ENCODE assay signal across 7 mouse cellular contexts in the genomic region with DNA sequence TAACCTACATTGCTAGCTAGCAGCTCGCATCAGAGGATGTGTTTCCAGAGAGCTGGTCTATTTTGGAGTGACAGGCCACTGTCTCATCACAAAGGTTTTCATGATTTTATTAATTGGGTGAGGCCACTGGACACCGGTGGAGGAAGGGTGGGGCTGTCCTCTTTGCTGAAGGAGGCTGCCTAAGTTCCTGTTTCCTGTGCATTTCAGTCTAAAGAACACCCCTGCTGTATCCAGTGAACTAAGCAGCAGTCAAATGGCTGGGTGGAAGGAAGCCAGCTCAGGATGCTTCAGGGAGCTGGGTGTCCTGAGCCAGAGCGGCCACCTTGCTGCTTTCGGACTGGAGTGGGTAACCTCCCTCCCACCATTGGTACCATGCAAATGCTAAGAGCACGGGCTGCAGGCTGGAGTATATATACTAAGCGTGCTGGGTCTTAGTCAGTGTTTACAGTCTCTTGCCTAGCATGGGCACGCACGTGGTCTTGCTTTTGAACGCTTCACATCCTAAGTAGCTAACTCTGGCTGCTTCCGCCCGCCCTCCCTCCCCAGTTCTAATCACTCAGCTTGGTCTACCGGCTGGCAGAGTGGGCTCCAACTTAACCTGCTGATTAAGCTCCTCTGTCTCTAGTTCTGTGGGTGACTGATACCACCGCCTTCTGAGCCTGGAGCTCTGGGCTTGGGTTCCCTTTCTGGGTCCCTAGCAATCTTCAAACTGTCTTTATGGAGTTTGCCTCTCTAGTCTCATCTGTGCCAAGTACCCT. TPM values are rescaled to one million over a fixed set of nuclear protein-coding genes. Genes with fewer than 3 reads are reported as not detected.
DNase-seq lines count a peak whose midpoint lies in the region; TF ChIP-seq lines count a peak whose summit lies in the region.

No protein-coding gene starts in this region.

- peak overlapping the region; percentile 34; the same call in 1 of the 2 replicates for H3K4me3 ChIP-seq in spleen, adult 2 months (ENCODE audit: extremely low read depth, insufficient read depth, insufficient read length)
- no peak overlapping the region for H3K4me3 ChIP-seq in heart, embryonic 10.5 days
- peak overlapping the region; percentile 88 for H3K4me3 ChIP-seq in megakaryocyte, embryonic 14.5 days (replicated peaks)

- H3K36me3 ChIP-seq in spleen, adult 2 months (ENCODE audit: control insufficient read depth, insufficient read depth, low read length) = peaks cover 9% of the 10 kb centered on the region
- 0 out of 2 replicates have a peak, but pooled peaks cover 4% of the 10 kb centered on the region for H3K36me3 ChIP-seq in heart, embryonic 10.5 days
- peaks cover 21% of the 10 kb centered on the region for H3K36me3 ChIP-seq in megakaryocyte, embryonic 14.5 days (replicated peaks; ENCODE audit: low read length)

- DNase-seq in spleen, adult 2 months (ENCODE audit: low read depth in 1 of 2, low spot score in 2 of 2) = peak in 1 of 2 experiments; percentile 55
- DNase-seq in spleen, adult 12 weeks (ENCODE audit: low spot score) = no peak
- no peak for DNase-seq in heart, embryonic 10.5 days (ENCODE audit: low spot score)
- DNase-seq in kidney, postnatal 14 days = peak; percentile 76
- DNase-seq in urinary bladder, postnatal 4 days (ENCODE audit: low spot score in 2 of 2) = no peak
- no peak for DNase-seq in right cerebral cortex, postnatal 14 days

- 3% methylated on average over 13 of the region's 13 CpGs for WGBS in spleen, adult 2 months
- 60% methylated on average over 13 of the region's 13 CpGs for WGBS in heart, embryonic 10.5 days

- TF ChIP-seq POLR2A in spleen, adult 2 months (IDR thresholded peaks at IDR 0.05; ENCODE audit: low read depth, low read length) = no peak

- no peaks in the 10 kb centered on the region for H3K27me3 ChIP-seq in spleen, adult 2 months (ENCODE audit: control insufficient read depth, insufficient read depth, low read length)
- H3K27me3 ChIP-seq in heart, embryonic 10.5 days (ENCODE audit: insufficient read depth, poor library complexity, severe bottlenecking) = peaks cover 34% of the 10 kb centered on the region
- H3K27me3 ChIP-seq in megakaryocyte, embryonic 14.5 days (replicated peaks) = peaks cover 10% of the 10 kb centered on the region

- H3K4me1 ChIP-seq in spleen, adult 2 months (ENCODE audit: control insufficient read depth, insufficient read depth, insufficient read length) = peaks cover 28% of the 10 kb centered on the region; the same call in 1 of the 2 replicates
- peaks cover 33% of the 10 kb centered on the region for H3K4me1 ChIP-seq in heart, embryonic 10.5 days
- H3K4me1 ChIP-seq in megakaryocyte, embryonic 14.5 days = peaks cover 68% of the 10 kb centered on the region

- TF ChIP-seq CTCF in spleen, adult 2 months (IDR thresholded peaks at IDR 0.05; ENCODE audit: extremely low read depth, insufficient read depth, insufficient read length, insufficient replicate concordance) = no peak

- no peaks in the 10 kb centered on the region for H3K9me3 ChIP-seq in heart, embryonic 10.5 days
- H3K9me3 ChIP-seq in megakaryocyte, embryonic 14.5 days = no peaks in the 10 kb centered on the region

- peak overlapping the region; percentile 62 for H3K27ac ChIP-seq in spleen, adult 2 months (ENCODE audit: insufficient read depth, low read length)
- peak overlapping the region; percentile 50; the same call in 1 of the 2 replicates for H3K27ac ChIP-seq in heart, embryonic 10.5 days

RNA-seq across cellular contexts. Expression of a gene that starts 3.3 kb away (rescaled TPM):
- polyA plus RNA-seq in spleen, adult 2 months (2012; rRNA removed) = 29.0 and 33.1 TPM in 2 replicates
- polyA plus RNA-seq in heart, embryonic 10.5 days (2016; fragmentation: Nextera tagmentation; extraction: Ambion mirVana) = 4.9 and 6.0 TPM in 2 replicates
- 5.5 and 7.8 TPM in 2 replicates for polyA plus RNA-seq in megakaryocyte, embryonic 14.5 days (2012; ENCODE audit: insufficient read depth, low replicate concordance)
